Mouse (Mus musculus): ENCODE data around the gene Draxin.
"Not testable (repeated sequence)": the region's sequence is repeated elsewhere in the genome, so short reads cannot be mapped to it uniquely, and the experiment has no call there.

Gene Draxin

GRCm38 (mm10) chr4:148056801-148057200, 73.7 kb downstream of the Draxin start:
- DNase-seq (ENCODE audit: low read depth, low spot score): no peak

GRCm38 (mm10) chr4:148056246-148056645, 74.3 kb downstream of the Draxin start:
- no peak for DNase-seq (ENCODE audit: low read depth, low spot score)

DNA sequence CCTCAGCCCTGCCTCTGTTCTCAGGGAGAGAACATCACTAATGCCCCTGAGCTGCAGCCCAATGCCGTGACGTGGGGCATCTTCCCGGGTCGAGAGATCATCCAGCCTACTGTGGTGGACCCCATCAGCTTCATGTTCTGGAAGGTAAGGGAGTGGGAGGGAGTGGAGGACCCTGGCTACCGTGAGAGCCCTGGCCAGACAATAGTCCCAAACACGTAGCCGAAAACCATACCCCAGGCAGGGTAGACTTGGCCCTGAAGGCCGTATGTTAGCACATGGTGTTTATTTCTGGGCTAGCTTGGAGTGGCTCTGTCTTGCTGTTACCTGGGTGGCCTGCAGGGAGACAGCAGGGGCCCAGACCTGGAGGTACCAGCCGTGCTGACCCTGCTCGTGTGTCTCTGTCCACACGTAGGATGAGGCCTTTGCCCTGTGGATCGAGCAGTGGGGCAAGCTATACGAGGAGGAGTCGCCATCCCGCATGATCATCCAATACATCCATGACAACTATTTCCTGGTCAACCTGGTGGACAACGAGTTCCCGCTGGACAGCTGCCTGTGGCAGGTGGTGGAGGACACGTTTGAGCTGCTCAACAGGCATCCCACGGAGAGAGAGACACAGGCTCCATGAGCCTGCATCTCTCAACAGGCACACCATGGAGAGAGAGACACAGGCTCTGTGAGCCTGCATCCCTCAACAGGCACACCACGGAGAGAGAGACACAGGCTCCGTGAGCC, 75.4 kb downstream of the Draxin start:
- no peak for DNase-seq (ENCODE audit: low read depth, low spot score)

GRCm38 (mm10) chr4:148053417-148053920, 77.0 kb downstream of the Draxin start:
- DNase-seq (ENCODE audit: low read depth, low spot score): no peak

DNA sequence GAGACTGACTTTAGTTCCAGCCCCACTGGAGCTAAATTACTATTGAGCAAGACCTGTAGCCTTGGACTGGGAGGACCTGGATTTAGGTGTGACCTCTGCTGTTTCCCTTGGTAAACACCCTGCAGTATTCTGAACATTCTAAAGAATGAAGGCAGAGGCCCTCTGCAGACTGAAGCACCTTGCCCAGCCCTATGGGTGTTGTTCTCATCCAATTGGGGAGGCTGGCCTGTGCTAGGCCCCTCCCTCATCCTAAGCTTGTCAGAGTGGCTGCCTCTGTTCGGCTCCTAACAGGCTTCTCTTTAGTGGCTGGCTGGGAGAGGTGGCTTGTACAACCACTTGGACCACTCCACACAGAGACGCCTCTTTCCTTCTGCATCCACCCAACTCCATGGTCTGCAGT, 77.5 kb downstream of the Draxin start:
- no peak for DNase-seq (ENCODE audit: low read depth, low spot score)

DNA sequence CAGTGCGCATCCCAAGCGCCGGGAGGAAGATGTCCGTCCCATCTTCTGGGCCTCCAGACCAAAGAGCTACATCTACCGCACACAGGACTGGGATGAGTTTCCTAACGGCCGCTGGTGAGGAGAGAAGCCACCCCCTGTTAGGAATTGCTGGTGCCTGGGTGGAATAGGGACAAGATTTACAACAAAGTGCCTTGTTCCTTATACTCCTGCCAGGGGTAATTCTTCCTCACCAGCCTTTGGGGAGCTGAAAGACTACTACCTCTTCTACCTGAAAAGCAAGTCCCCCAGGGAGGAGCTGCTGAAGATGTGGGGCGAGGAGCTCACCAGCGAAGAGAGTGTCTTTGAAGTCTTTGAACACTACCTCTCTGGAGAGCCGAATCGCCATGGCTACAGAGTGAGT, 78.6 kb downstream of the Draxin start:
- no peak for DNase-seq (ENCODE audit: low read depth, low spot score)

DNA sequence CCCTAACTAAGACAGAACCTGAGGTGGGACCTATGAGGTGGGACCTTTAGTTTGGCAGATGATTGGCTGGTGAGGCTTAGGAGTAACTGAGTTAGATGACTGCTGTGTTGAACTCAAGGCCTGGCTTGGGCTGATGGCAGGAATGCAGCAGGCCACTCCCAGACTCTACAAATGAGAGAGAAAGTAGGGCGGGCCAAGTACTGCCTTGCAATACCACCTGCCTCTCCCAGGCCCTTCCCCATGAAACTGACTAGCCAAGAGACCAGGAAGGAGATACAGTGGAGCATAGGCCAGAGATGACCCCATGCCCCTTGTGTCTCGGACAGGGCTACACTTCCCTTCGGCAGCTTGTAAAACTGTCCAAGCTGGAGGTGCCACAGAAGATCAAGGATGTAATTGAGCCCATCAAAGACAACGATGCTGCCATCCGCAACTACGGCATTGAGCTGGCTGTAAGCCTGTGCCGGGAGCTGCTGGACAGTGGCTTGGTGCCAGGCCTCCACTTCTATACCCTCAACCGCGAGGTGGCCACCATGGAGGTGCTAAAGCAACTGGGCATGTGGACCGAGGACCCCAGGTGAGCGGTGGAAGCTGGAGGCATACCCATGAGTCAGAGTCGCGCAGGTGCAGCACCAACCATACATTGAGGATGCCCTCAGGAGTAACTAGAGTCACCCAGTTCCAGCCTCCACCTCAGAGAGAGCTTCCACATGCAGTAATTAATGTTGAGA, 79.3 kb downstream of the Draxin start:
- DNase-seq (ENCODE audit: low read depth, low spot score): no peak

DNA sequence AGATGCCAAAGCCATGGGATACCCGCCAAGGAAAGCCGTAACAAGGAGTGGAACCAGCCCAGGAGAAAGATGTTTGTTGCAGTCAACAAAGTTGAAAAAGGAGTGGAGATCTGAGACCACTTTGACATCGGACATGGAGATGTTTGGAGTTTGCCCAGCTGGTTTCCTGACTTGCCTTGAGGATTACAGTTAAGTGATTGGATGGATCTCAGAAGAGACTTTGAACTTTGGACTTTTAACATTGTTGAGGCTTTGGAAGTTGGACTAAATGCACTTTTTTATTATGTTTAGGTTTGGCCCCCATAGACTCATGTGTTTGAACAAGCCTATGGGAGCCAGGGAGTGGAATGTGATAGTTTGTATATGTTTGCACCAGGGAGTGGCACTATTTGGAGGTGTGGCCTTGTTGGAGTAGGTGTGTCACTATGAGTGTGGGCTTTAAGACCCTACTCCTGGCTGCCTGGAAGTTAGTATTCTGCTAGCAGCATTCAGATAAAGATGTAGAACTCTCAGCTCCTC, 80.0 kb downstream of the Draxin start:
- not testable (repeated sequence) for DNase-seq (ENCODE audit: low read depth, low spot score)

All from forelimb bud, embryonic 11.5 days (tissue).